Mouse (Mus musculus): ENCODE results near the gene Lrrc9. TPM values are rescaled to one million over a fixed set of nuclear protein-coding genes. Genes with fewer than 3 reads are reported as not detected.

Gene Lrrc9
- polyA plus RNA-seq (2014; fragmentation: Nextera tagmentation; extraction: Ambion mirVana): 0.26 and 0.62 TPM in 2 replicates

GRCm38 (mm10) chr12:72441839-72442576 lies at the start of gene Lrrc9:
Gene Lrrc9, plus strand, starts transcription at chr12:72441866.
- no peak within 1 kb of the TSS for H3K27ac ChIP-seq (replicated peaks; ENCODE audit: low read depth, low read length)
- under 1% methylated on average over 31 of the region's 31 CpGs for WGBS
- peak within 1 kb of the TSS; percentile 61 for H3K4me2 ChIP-seq (ENCODE audit: low read depth, low read length)

GRCm38 (mm10) chr12:72393046-72393805 lies 48.4 kb upstream of the Lrrc9 start:
- no peak overlapping the region for H3K9ac ChIP-seq (ENCODE audit: low read depth, low read length)
- H3K9me3 ChIP-seq (ENCODE audit: control insufficient read depth, low read length): no peaks in the 10 kb centered on the region
- H3K27ac ChIP-seq (replicated peaks; ENCODE audit: low read depth, low read length): no peak overlapping the region
- no peak overlapping the region for H3K4me3 ChIP-seq (ENCODE audit: low read depth, low read length)
- 47% methylated on average over 13 of the region's 13 CpGs for WGBS
- ATAC-seq (ENCODE audit: low read depth): no peak
- no peaks in the 10 kb centered on the region for H3K36me3 ChIP-seq (ENCODE audit: control insufficient read depth, insufficient read depth, low read length)
- DNase-seq (ENCODE audit: low spot score): no peak
- H3K4me2 ChIP-seq (ENCODE audit: low read depth, low read length): no peak overlapping the region
- H3K4me1 ChIP-seq (ENCODE audit: control insufficient read depth, insufficient read depth, low read length): no peaks in the 10 kb centered on the region
- no peaks in the 10 kb centered on the region for H3K27me3 ChIP-seq (replicated peaks; ENCODE audit: control insufficient read depth, insufficient read depth, low read length)

More at GRCm38 (mm10) chr12:72441839-72442576, at the start of gene Lrrc9:
- no peaks in the 10 kb centered on the region for H3K9me3 ChIP-seq (ENCODE audit: control insufficient read depth, low read length)
- no peaks in the 10 kb centered on the region for H3K4me1 ChIP-seq (ENCODE audit: control insufficient read depth, insufficient read depth, low read length)
- DNase-seq (ENCODE audit: low spot score) (peak; percentile 85), ATAC-seq (ENCODE audit: low read depth) (peak; percentile 89)
- H3K36me3 ChIP-seq (ENCODE audit: control insufficient read depth, insufficient read depth, low read length): no peaks in the 10 kb centered on the region
- no peaks in the 10 kb centered on the region for H3K27me3 ChIP-seq (replicated peaks; ENCODE audit: control insufficient read depth, insufficient read depth, low read length)
- H3K4me3 ChIP-seq (ENCODE audit: low read depth, low read length): peak within 1 kb of the TSS; percentile 39
- peak within 1 kb of the TSS; percentile 58 for H3K9ac ChIP-seq (ENCODE audit: low read depth, low read length)

- Histone ChIP-seq H3K27me3 (replicated peaks; ENCODE audit: control insufficient read depth, insufficient read depth, low read length) (peaks cover 31% of the 10 kb centered on the region), H3K4me1 (ENCODE audit: control insufficient read depth, insufficient read depth, low read length) (peaks cover 8% of the 10 kb centered on the region; the same call in 1 of the 2 replicates), H3K4me2 (ENCODE audit: low read depth, low read length) (no peak overlapping the region), H3K4me3 (ENCODE audit: low read depth, low read length) (no peak overlapping the region), H3K36me3 (ENCODE audit: control insufficient read depth, insufficient read depth, low read length) (no peaks in the 10 kb centered on the region), H3K9ac (ENCODE audit: low read depth, low read length) (no peak overlapping the region), H3K27ac (replicated peaks; ENCODE audit: low read depth, low read length) (no peak overlapping the region), H3K9me3 (ENCODE audit: control insufficient read depth, low read length) (no peaks in the 10 kb centered on the region)
- WGBS: 43% methylated on average over 5 of the region's 5 CpGs
- DNase-seq (ENCODE audit: low spot score): no peak
- ATAC-seq (ENCODE audit: low read depth): no peak
Measured at GRCm38 (mm10) chr12:72405031-72405430, 36.6 kb upstream of the Lrrc9 start.

GRCm38 (mm10) chr12:72407146-72407545 lies 34.5 kb upstream of the Lrrc9 start:
- Histone ChIP-seq H3K27me3 (replicated peaks; ENCODE audit: control insufficient read depth, insufficient read depth, low read length) (peaks cover 31% of the 10 kb centered on the region), H3K9me3 (ENCODE audit: control insufficient read depth, low read length) (no peaks in the 10 kb centered on the region), H3K27ac (replicated peaks; ENCODE audit: low read depth, low read length) (no peak overlapping the region), H3K4me1 (ENCODE audit: control insufficient read depth, insufficient read depth, low read length) (peaks cover 8% of the 10 kb centered on the region; the same call in 1 of the 2 replicates), H3K9ac (ENCODE audit: low read depth, low read length) (no peak overlapping the region), H3K4me3 (ENCODE audit: low read depth, low read length) (peak overlapping the region; percentile 71; the same call in 1 of the 2 replicates), H3K4me2 (ENCODE audit: low read depth, low read length) (peak overlapping the region; percentile 99), H3K36me3 (ENCODE audit: control insufficient read depth, insufficient read depth, low read length) (no peaks in the 10 kb centered on the region)
- WGBS: 7% methylated on average over 11 of the region's 11 CpGs
- ATAC-seq (ENCODE audit: low read depth) (peak; percentile 32; the same call in 1 of the 2 replicates), DNase-seq (ENCODE audit: low spot score) (peak; percentile 4)

- DNase-seq (ENCODE audit: low spot score) (no peak), ATAC-seq (ENCODE audit: low read depth) (peak; percentile 35; the same call in 1 of the 2 replicates)
- H3K4me3 ChIP-seq (ENCODE audit: low read depth, low read length): peak overlapping the region; percentile 71
- peak overlapping the region; percentile 99 for H3K4me2 ChIP-seq (ENCODE audit: low read depth, low read length)
- peaks cover 31% of the 10 kb centered on the region for H3K27me3 ChIP-seq (replicated peaks; ENCODE audit: control insufficient read depth, insufficient read depth, low read length)
- H3K4me1 ChIP-seq (ENCODE audit: control insufficient read depth, insufficient read depth, low read length): peaks cover 8% of the 10 kb centered on the region; the same call in 1 of the 2 replicates
- no peaks in the 10 kb centered on the region for H3K36me3 ChIP-seq (ENCODE audit: control insufficient read depth, insufficient read depth, low read length)
- WGBS: under 1% methylated on average over 17 of the region's 17 CpGs
- H3K9me3 ChIP-seq (ENCODE audit: control insufficient read depth, low read length): no peaks in the 10 kb centered on the region
- no peak overlapping the region for H3K27ac ChIP-seq (replicated peaks; ENCODE audit: low read depth, low read length)
- H3K9ac ChIP-seq (ENCODE audit: low read depth, low read length): peak overlapping the region; percentile 68
Measured at GRCm38 (mm10) chr12:72407721-72408110, 34.0 kb upstream of the Lrrc9 start.

- peak overlapping the region; percentile 99 for H3K4me2 ChIP-seq (ENCODE audit: low read depth, low read length)
- ATAC-seq (ENCODE audit: low read depth) (peak; percentile 87), DNase-seq (ENCODE audit: low spot score) (peak; percentile 71)
- H3K9me3 ChIP-seq (ENCODE audit: control insufficient read depth, low read length): no peaks in the 10 kb centered on the region
- H3K36me3 ChIP-seq (ENCODE audit: control insufficient read depth, insufficient read depth, low read length): no peaks in the 10 kb centered on the region
- under 1% methylated on average over 34 of the region's 63 CpGs for WGBS
- peak overlapping the region; percentile 68 for H3K9ac ChIP-seq (ENCODE audit: low read depth, low read length)
- peaks cover 8% of the 10 kb centered on the region; the same call in 1 of the 2 replicates for H3K4me1 ChIP-seq (ENCODE audit: control insufficient read depth, insufficient read depth, low read length)
- peak overlapping the region; percentile 71 for H3K4me3 ChIP-seq (ENCODE audit: low read depth, low read length)
- peaks cover 31% of the 10 kb centered on the region for H3K27me3 ChIP-seq (replicated peaks; ENCODE audit: control insufficient read depth, insufficient read depth, low read length)
- no peak overlapping the region for H3K27ac ChIP-seq (replicated peaks; ENCODE audit: low read depth, low read length)
Measured at GRCm38 (mm10) chr12:72408111-72408891, 33.4 kb upstream of the Lrrc9 start.

- H3K27me3 ChIP-seq (replicated peaks; ENCODE audit: control insufficient read depth, insufficient read depth, low read length): peaks cover 31% of the 10 kb centered on the region
- peak within 1 kb of the TSS; percentile 68 for H3K9ac ChIP-seq (ENCODE audit: low read depth, low read length)
- H3K36me3 ChIP-seq (ENCODE audit: control insufficient read depth, insufficient read depth, low read length): no peaks in the 10 kb centered on the region
- H3K9me3 ChIP-seq (ENCODE audit: control insufficient read depth, low read length): no peaks in the 10 kb centered on the region
- peak within 1 kb of the TSS; percentile 71 for H3K4me3 ChIP-seq (ENCODE audit: low read depth, low read length)
- no peak; the same call in 1 of the 2 replicates for ATAC-seq (ENCODE audit: low read depth)
- H3K27ac ChIP-seq (replicated peaks; ENCODE audit: low read depth, low read length): no peak within 1 kb of the TSS
- peaks cover 8% of the 10 kb centered on the region; the same call in 1 of the 2 replicates for H3K4me1 ChIP-seq (ENCODE audit: control insufficient read depth, insufficient read depth, low read length)
- H3K4me2 ChIP-seq (ENCODE audit: low read depth, low read length): peak within 1 kb of the TSS; percentile 99
- DNase-seq (ENCODE audit: low spot score): no peak
- WGBS: 28% methylated on average over 6 of the region's 6 CpGs
Measured at GRCm38 (mm10) chr12:72408954-72409353, 32.7 kb upstream of the Lrrc9 start, which contains the start of gene Rtn1. Gene Rtn1, minus strand, starts transcription at chr12:72409054.

GRCm38 (mm10) chr12:72417762-72418161 lies 23.9 kb upstream of the Lrrc9 start:
- 30% methylated on average over 3 of the region's 3 CpGs for WGBS
- Histone ChIP-seq H3K9ac (ENCODE audit: low read depth, low read length) (no peak overlapping the region), H3K27ac (replicated peaks; ENCODE audit: low read depth, low read length) (no peak overlapping the region), H3K4me3 (ENCODE audit: low read depth, low read length) (no peak overlapping the region), H3K4me2 (ENCODE audit: low read depth, low read length) (no peak overlapping the region), H3K9me3 (ENCODE audit: control insufficient read depth, low read length) (no peaks in the 10 kb centered on the region), H3K27me3 (replicated peaks; ENCODE audit: control insufficient read depth, insufficient read depth, low read length) (no peaks in the 10 kb centered on the region), H3K36me3 (ENCODE audit: control insufficient read depth, insufficient read depth, low read length) (no peaks in the 10 kb centered on the region), H3K4me1 (ENCODE audit: control insufficient read depth, insufficient read depth, low read length) (no peaks in the 10 kb centered on the region)
- DNase-seq (ENCODE audit: low spot score) (peak; percentile 23), ATAC-seq (ENCODE audit: low read depth) (no peak)

Measured in embryonic facial prominence, embryonic 14.5 days (tissue).